Mouse (Mus musculus) E14TG2a.4 (cell line): Measurements from ENCODE around the gene Cdk19.
"Not testable (repeated sequence)": the region's sequence is repeated elsewhere in the genome, so short reads cannot be mapped to it uniquely, and the experiment has no call there.

Experiments
- H3K27me3 ChIP-seq: 2 replicates; pipeline ENCODE4 v1.6.1; 2014; ENCODE audit warnings: low read length, control low read depth; ENCODE audit not compliant: insufficient read depth
- H3K36me3 ChIP-seq: 2 replicates; pipeline ENCODE4 v1.6.1; 2014; ENCODE audit warnings: low read length, control low read depth; ENCODE audit not compliant: insufficient read depth
- H3K4me1 ChIP-seq: replicated peaks from 2 replicates; pipeline ENCODE4 v1.6.1; 2014; ENCODE audit warnings: low read depth, low read length, control low read depth
- H3K4me3 ChIP-seq: replicated peaks from 2 replicates; pipeline ENCODE4 v1.5.1; 2014; ENCODE audit warnings: mild to moderate bottlenecking, low read length
- H3K9me3 ChIP-seq: 2 replicates; pipeline ENCODE4 v1.6.1; 2014; ENCODE audit warnings: low read length, control low read depth
- CTCF ChIP-seq: conservative IDR thresholded peaks from 2 replicates; pipeline ENCODE4 v1.5.1; 2014; ENCODE audit warnings: low read length
- NANOG ChIP-seq: IDR thresholded peaks from 2 replicates; pipeline ENCODE4 v1.6.1; 2014; ENCODE audit warnings: borderline replicate concordance, low read length, mixed read lengths
- POU5F1 ChIP-seq: IDR thresholded peaks from 2 replicates; pipeline ENCODE4 v1.6.1; 2014; ENCODE audit warnings: low read length, borderline replicate concordance

Gene Cdk19

DNA sequence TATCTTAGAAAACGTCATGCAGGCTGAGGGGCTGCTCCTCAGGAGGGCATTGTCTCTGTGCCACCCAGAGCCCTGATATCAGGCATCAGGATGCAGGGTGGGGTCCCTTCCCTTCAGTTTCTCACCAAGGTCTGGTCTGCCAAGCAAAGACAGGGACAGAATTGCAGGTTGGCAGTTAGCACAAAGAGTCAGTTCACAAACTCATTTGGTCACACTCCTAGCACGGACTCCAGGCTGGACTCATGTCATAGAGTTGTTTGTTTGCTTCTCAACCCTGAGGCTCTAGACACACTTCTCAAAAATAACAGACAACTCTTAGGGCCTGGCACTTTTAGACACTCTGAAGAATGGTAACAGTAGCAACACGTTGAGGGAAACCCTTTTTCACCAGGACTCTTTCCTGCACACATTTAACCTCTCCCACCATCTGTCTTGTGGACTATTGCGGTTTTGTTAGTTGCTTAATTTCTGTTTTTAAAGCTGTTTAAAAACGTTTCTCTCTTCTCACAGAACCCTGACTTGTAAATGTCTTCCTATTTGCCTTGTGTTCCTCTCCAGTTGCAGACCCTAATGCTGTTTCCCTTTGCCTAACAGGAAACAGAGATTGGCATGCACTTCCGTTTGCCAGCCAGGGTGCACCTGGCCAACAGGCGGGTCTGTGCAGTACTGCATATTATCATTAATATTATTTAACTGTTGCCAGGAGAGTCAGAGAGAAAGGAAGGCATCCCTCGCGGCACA lies 158.1 kb downstream of the Cdk19 start:
- Histone ChIP-seq H3K4me3 (no peak overlapping the region), H3K9me3 (peaks cover 33% of the 10 kb centered on the region), H3K27me3 (no peaks in the 10 kb centered on the region), H3K36me3 (no peaks in the 10 kb centered on the region), H3K4me1 (no peaks in the 10 kb centered on the region)
- TF ChIP-seq NANOG = no peak
- TF ChIP-seq POU5F1 = no peak
- no peak for TF ChIP-seq CTCF

DNA sequence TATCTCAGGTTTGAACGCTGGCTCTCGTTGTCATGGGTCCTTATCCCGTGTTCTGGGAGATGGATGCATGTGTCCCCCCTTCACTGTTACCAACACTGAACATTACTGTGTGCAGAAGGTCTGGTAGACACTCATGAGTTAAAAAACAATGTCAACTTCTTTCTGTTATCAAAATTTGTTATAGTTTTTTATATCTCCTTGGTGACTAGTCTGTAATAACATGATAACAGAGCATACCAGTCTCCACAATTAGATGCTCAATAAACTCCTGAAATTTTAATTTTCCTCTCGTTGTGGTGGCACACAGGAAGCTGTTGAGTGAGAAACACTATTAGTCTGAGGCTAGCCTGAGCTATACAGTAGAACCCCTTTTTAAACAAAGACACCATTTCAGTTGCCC lies 159.1 kb downstream of the Cdk19 start:
- no peak overlapping the region for H3K4me3 ChIP-seq
- TF ChIP-seq POU5F1 = no peak
- TF ChIP-seq CTCF = no peak
- TF ChIP-seq NANOG = no peak
- H3K36me3 ChIP-seq = no peaks in the 10 kb centered on the region
- no peaks in the 10 kb centered on the region for H3K27me3 ChIP-seq
- peaks cover 33% of the 10 kb centered on the region for H3K9me3 ChIP-seq
- H3K4me1 ChIP-seq = no peaks in the 10 kb centered on the region

DNA sequence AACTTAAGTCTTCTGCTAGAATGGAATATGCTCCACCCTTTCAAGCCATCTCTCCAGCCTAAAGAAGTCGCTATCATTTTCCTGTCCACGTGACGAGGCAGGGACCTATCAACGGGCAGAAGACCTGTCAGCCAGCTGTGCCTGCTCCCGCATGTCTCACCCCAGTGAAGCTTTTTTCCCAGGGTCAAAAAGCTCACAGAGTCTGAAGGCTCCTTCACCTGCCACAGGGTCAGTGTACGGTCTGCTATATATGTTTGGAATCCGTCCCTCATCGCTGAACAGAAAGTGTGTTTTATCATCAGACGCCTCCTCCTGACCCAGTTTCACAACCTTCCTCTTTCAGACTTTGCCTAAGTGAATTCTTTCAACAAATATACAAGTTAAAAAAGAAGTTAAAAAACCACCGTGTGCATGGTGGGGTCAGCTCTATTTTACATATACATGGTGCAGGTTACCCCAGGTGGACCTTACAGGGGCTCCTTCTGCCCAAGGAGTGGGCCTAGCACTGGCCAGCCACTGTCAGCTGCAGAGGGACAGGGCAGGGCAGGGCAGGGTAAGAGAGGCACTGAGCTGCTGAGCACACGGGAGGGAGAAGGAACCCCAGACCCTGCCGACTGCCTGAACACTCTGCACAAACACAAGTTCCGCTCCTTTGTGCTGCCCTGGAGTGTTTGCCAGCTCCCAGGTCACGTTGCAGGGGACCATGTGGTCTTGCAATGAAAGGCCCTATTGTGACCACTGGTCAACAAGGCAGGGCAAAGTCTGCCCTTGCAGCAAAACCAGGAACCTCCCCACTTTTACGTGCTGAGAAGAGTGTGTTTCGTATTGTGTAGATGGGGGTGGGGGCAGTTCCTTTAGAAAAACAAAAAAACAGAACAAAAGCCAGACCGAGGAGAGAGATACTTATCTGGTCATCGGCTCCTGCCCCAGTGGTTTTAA lies 160.2 kb downstream of the Cdk19 start:
- no peaks in the 10 kb centered on the region for H3K27me3 ChIP-seq
- H3K36me3 ChIP-seq = no peaks in the 10 kb centered on the region
- no peaks in the 10 kb centered on the region for H3K4me1 ChIP-seq
- no peak overlapping the region for H3K4me3 ChIP-seq
- no peak for TF ChIP-seq POU5F1
- H3K9me3 ChIP-seq = peaks cover 33% of the 10 kb centered on the region

DNA sequence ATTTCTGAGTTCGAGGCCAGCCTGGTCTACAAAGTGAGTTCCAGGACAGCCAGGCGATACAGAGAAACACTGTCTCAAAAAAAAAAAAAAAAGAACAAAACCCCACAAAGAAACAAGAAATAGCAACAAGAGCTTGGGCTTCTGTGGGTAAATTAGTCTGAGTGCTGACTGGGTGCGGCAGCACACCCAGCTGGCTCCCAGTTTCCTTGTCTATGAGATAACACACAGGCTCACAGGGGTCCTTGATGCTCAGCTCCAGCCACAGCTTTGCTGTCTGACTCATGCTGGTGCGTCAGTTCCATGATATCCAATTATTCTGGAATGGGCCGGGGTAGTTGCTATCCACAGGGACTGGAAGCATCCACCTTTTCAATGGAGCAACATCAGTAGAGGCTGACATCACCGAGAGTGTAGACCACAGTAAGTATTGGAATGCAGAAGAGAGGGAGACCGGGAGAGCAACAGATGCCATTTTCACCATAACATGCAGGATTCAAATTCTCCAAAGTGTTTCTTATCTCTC lies 161.4 kb downstream of the Cdk19 start:
- Histone ChIP-seq H3K36me3 (no peaks in the 10 kb centered on the region), H3K4me3 (no peak overlapping the region), H3K4me1 (no peaks in the 10 kb centered on the region), H3K9me3 (peaks cover 33% of the 10 kb centered on the region), H3K27me3 (no peaks in the 10 kb centered on the region)
- TF ChIP-seq CTCF (no peak), NANOG (no peak), POU5F1 (no peak)

DNA sequence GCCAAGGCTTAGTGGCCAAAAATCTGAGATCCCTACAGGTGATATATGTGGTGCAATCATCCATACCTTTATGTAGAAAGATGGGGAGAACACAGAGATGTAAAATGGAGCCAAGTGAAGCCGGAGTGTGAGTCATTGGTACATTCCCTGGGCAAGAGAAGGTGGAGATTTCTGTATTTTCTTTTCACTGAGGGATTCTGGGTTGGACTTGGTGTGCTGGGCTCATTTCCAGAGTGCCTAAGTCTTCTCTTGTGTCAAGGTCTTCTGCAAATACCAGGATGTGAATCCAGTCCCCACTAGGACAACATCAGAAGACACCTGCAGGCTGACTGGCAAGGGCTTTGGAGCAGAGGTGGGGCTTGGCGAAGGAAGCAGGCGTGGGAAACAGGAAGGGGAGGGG lies 163.4 kb downstream of the Cdk19 start:
- Histone ChIP-seq H3K9me3 (peaks cover 26% of the 10 kb centered on the region), H3K27me3 (0 out of 2 replicates have a peak, but pooled peaks cover 2% of the 10 kb centered on the region), H3K4me1 (no peaks in the 10 kb centered on the region), H3K4me3 (no peak overlapping the region), H3K36me3 (no peaks in the 10 kb centered on the region)
- no peak for TF ChIP-seq CTCF

DNA sequence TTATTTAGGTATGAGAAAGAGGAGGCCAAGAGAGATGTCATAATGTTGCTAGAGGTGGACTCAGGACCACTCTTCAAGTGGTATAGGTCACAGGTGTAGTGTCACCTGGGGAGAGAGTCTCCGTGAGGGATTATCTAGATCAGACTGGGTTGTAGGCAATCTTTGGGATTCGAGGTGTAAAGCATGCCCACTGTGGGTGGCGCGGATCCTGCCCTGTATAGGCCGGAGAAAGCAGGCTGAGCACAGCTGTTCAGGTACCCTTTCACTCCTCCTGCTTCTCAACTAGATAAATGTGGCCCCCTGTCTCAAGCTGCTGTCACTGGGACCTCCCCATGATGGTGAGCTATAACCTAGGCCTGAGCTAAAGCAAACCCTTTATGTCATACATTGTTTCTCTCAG lies 171.0 kb downstream of the Cdk19 start:
- Histone ChIP-seq H3K4me1 (no peaks in the 10 kb centered on the region), H3K4me3 (no peak overlapping the region), H3K9me3 (peaks cover 27% of the 10 kb centered on the region), H3K27me3 (0 out of 2 replicates have a peak, but pooled peaks cover 2% of the 10 kb centered on the region), H3K36me3 (no peaks in the 10 kb centered on the region)
- TF ChIP-seq NANOG (no peak), CTCF (no peak), POU5F1 (no peak)

DNA sequence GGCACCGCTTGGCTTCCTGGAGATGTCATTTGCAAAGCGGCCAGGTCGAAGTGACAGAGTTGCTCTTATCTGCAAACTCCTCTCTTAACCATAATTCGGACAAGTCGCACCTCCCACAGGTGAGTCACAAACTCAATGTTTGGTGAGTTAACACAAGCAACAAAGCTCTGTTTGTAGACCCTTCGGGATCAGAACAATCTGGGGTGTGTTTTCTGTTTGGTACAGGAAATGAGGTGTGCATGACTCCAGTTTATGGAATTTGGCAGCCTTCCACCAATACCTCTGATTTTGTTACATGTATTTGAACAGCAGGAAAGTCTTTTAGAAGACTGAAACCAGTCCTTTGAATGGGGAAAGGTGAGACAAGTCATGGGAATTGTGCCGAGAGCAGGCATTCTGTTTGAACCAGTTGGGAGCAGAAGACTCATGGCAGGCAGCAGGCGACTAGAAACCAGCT lies 171.9 kb downstream of the Cdk19 start:
- Histone ChIP-seq H3K4me1 (no peaks in the 10 kb centered on the region), H3K4me3 (no peak overlapping the region), H3K27me3 (0 out of 2 replicates have a peak, but pooled peaks cover 2% of the 10 kb centered on the region), H3K9me3 (peaks cover 27% of the 10 kb centered on the region), H3K36me3 (no peaks in the 10 kb centered on the region)
- TF ChIP-seq NANOG = no peak
- TF ChIP-seq POU5F1 = no peak
- no peak for TF ChIP-seq CTCF

DNA sequence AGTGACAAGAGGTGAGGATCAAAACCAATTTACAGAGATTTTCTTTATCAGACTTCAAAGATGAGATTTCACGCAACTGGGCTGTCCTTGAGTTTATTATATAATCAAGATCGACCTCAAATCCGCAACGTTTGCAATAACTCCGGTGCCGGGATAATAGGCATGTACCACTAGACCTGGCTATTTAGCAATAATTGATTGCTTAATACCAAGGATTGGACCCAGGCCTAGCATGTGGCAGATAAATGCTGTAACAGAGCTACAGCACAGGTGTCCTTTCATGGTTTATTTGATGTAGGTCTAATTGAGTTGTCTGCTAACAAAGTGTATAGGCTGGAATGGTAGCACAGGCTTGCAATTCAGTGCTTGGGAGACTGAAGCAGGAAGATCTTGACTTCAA lies 172.8 kb downstream of the Cdk19 start:
- H3K4me1 ChIP-seq = no peaks in the 10 kb centered on the region
- no peaks in the 10 kb centered on the region for H3K36me3 ChIP-seq
- TF ChIP-seq POU5F1 = no peak
- no peak for TF ChIP-seq NANOG
- TF ChIP-seq CTCF = no peak

DNA sequence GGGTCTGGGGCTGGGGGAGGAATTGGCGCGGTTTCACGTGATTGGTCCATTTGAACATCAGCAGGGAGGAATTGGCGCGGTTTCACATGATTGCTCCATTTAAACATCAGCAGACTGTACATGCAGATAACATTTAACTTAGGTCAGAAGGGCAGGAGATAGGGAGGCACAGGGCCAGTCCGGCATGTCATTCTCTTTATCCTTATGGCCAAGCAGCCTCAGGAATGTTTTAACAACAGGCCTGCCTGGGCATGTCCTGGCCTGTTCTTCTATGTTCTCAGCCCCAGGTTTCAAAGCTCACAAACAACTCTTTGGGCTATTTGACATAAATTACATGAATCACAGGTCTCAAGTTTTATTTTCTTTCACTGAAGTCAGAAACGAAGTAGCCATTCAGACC lies 173.6 kb downstream of the Cdk19 start:
- H3K27me3 ChIP-seq, H3K4me3 ChIP-seq, H3K36me3 ChIP-seq, H3K4me1 ChIP-seq: not testable (repeated sequence)
- peaks cover 27% of the 10 kb centered on the region for H3K9me3 ChIP-seq

More for the DNA sequence above, 172.8 kb downstream of the Cdk19 start:
- Histone ChIP-seq H3K4me3 (no peak overlapping the region), H3K27me3 (0 out of 2 replicates have a peak, but pooled peaks cover 2% of the 10 kb centered on the region), H3K9me3 (peaks cover 27% of the 10 kb centered on the region)
